Mouse (Mus musculus) thymus, postnatal 10 days (tissue): Measurements from ENCODE around the gene Ugt1a6b.
"Not testable (repeated sequence)": the region's sequence is repeated elsewhere in the genome, so short reads cannot be mapped to it uniquely, and the experiment has no call there.

ENCODE experiments used
- DNase-seq, 2 experiments: peaks; one replicate each; pipeline ENCODE4 v3.0.0; 2021; ENCODE audit warnings: low spot score in 2 of 2

Gene Ugt1a6b

DNA sequence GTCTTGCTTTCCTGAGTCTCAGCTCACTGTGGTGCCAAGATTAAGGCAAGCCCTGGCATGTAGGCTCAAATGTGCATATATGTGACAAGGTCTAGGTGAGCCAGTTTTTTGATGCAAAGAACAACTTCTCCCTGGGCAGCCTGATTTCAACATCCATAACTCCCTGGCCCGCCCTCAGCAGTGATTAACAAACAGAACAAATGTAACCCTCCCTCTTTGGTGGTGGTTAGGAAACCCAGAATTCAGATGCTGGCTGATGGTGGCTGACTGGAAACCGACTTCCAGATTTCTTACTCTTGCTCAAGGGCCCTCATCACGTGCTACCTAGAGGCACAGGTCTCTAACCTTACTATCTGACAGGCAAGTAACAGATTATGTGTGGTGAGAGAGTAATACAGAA, at the start of gene Ugt1a6b:
Gene Ugt1a6b (plus strand): TSS at position 234 of the 400 bp plus-strand sequence.
- DNase-seq: not testable (repeated sequence)

DNA sequence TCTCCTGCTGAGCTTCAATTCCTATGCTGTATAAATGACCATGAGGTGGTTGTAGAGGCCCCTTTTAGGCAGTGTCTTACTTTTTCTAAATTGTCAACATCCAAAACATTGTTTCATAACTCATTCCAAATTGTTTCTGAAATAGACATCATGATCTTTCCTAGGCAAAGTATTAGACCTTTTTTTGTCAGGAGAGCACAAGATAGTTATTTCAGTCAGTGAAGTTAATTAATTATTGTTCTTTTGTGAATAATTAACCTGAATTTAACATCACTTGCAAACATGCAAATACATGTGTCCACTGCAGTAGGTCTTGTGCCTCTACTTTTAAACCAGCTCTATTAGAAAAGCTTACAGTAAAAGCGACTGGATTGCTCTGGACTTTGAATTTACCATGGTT, 48.0 kb upstream of the Ugt1a6b start, which contains the start of gene Ugt1a10:
Gene Ugt1a10 (plus strand): TSS at position 301 of the 400 bp plus-strand sequence.
- DNase-seq: no peak

- DNase-seq: not testable (repeated sequence)
Observed at GRCm38 (mm10) chr1:88066472-88067102, 36.5 kb upstream of the Ugt1a6b start.

DNA sequence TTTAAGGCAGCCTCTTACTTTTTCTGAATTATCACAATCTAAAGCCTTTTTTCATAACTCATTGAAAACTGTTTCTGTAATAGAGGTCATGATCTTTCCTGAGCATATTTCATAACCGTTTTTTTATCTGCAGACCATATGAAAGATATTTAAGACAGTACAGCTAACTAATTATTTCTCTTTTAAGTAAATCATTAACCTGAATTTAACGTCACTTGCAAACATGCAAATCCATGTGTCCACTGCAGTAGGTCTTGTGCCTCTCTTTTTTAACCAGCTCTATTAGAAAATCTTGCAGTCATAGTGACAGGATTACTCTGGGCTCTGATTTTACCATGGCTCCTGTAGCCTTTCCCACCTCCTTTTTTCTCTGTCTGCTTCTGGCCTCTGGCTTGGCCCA, 32.6 kb upstream of the Ugt1a6b start, which contains the start of gene Ugt1a9:
Gene Ugt1a9 (plus strand): TSS at position 306 of the 400 bp plus-strand sequence.
- DNase-seq: no peak

GRCm38 (mm10) chr1:88070902-88071301, 32.1 kb upstream of the Ugt1a6b start:
- no peak for DNase-seq

DNA sequence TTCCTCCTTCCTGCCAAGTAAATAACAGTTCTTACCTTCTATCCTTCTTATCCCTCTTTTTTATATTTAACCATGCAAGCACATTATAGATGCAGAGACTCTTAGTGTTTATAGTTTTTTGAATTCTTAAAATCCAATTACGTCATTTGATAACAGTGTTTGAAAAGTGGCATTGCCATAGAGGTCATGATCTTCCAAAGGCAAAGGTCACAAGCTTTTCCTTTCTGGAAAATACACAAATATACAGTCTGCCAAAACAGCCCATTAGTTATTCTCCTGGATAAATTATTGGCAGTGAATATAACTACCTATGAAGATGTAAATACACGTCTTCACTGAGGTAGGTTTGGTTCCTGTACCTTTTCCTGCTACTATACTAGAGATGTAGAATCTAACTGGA, 28.6 kb upstream of the Ugt1a6b start:
- no peak for DNase-seq

DNA sequence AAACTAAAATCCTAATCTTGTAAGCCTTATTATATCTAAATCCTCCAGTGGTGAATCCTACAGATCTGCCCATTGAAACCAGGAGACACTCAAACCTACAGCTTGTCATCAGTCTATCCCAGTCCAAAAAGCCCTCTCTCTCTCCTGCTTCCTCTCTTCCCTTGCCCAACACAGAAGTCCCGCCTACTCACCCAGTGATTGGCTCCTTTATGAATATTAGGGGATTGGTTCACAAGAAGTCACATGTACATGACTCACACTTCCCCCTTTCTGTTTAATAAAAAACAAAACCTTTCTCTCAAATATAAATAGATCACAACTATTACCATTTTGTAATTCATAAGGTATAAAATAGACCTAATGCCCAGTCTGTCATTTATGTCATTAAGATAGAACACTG, 25.9 kb upstream of the Ugt1a6b start:
- DNase-seq: no peak

GRCm38 (mm10) chr1:88081670-88082069, 21.4 kb upstream of the Ugt1a6b start:
- DNase-seq: no peak

- DNase-seq: no peak
Observed at GRCm38 (mm10) chr1:88086125-88086524, 16.9 kb upstream of the Ugt1a6b start.

DNA sequence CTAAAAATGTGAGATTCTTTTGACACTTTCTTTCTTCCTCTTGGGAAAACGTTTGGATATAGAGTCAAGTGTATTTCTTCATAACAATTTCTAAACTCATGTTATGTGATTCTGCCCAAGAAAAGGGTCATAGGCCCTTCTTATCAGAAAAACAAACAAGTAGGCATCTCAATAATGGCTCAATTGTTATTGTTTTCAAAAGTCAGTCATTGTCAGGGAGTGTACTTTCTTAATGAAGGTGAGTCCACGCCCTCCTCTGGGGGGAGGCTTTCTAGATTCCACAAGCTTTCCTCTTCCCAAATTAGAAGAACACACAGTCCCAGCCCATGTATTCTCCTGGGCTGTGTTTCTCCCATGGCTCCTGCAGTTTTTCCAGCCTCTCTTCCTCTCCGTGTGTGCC, 15.5 kb upstream of the Ugt1a6b start, which contains the start of gene Ugt1a8:
Gene Ugt1a8 (plus strand): TSS at position 301 of the 400 bp plus-strand sequence.
- DNase-seq: no peak

- no peak for DNase-seq
Observed at GRCm38 (mm10) chr1:88092341-88092740, 10.7 kb upstream of the Ugt1a6b start.

DNA sequence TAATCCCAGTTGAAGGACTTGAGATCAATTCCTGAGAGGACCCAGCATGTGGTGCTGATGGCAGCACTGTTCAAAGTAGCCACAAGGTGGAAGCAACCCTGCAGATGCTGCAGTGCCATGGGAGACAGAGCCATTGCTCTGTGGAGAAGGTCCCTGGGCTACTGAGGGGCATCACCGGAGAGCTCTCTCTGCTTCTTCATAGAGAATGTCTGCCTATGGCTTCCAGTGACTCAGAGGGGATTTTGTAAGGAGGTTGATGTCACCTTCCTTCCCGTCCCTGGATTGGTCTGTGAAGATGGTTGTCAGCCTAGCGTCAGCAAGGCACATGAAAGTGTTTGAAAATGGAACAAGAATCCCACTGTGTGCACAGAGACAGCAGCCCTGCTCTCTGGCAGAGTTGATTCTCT, 8.8 kb upstream of the Ugt1a6b start:
- not testable (repeated sequence) for DNase-seq

- DNase-seq: no peak
Observed at GRCm38 (mm10) chr1:88094941-88095492, 8.0 kb upstream of the Ugt1a6b start, which contains the start of gene Ugt1a7c. Gene Ugt1a7c (plus strand): TSS chr1:88095062.

- not testable (repeated sequence) for DNase-seq
Observed at GRCm38 (mm10) chr1:88098546-88098945, 4.5 kb upstream of the Ugt1a6b start.

DNA sequence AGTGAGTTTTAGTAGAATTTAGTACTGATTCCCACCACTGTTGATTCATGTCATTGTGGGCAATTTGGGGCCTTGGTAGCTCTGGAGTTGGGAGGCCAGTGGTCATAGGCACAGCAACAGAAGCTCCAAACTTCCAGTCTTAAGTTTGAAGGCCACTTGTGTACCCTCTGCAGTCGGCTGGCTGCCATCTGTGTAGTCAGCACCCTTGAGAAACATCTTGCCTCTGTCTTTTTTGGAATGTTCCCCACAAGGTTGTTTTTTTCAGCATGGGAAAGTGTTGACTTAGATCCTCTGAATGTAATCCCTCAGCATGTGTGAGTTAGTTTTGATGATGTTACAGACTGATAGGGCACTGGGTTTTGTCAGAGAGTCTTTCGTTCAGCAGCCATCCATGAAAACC, 3.4 kb upstream of the Ugt1a6b start:
- DNase-seq: not testable (repeated sequence)

DNA sequence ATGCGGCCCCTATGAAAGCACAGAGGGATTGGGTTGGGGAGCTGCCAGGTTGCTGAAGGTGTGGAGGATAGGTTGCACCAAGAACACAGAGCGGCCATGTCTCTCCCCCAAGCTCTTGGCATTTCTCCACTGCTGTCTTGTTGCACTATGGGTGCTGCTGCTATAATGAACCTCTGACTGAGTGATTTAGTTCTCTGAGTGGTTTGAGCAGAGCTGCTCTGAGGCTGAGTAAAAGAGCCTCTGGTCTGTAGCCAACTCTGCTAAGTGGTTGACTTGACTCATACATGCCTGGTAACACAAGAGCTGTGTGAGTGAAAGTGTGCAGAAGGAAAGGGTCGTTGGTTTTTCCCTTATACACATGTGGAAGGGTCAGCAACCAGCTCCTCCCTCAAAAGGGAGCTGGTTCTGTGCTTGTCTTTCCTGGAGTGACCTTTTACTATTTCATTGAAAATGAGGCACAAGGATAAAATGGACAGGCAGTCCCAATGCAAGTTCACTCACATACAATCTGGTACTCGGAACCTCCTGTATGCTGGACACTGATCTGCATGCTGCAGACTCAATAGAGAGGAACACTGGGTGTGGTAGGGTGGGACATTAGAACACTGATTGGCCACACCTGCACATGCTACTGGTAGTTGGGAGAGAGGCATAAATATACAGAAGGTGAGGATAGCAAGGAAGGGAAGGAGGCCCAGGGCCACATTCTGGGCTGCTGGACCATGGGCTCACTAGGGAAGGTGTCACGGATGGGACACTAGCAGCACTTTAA, 831 bp downstream of the Ugt1a6b start:
- not testable (repeated sequence) for DNase-seq

DNA sequence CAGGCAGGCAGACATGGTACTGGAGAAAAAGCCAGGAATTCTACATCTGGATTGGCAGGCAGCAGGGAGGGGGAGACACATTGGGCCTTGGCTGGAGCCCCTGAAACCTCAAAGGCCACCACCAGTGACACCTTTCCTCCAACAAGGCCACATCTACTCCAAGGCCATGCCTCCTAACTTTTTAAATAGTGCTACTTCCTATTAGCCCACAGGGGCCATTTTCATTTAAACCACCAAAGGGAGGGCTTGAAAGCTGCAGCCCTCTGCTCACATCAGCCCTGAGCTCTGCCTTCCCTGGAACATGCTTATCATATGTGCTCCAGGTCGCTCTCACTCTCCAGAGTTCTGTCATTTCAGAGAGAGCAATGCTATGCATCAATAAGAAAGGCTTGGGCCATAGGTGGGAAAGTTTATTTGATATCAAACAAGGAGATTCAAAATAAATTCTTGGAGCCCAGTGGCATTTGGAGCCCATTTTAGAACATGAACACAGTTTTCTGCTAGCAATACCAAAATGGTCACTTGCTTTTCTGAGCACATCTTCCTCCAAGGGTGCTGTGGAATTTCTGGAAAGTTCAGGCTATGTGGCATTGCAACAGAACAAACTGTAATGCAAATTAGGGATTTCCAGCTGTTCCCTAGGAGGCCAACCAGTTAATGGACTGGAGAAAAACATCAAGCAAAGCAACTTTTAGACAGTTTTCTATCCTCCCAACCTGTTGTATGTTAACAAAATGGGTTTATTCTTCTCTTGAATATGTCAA, 1.8 kb downstream of the Ugt1a6b start:
- DNase-seq: no peak

- DNase-seq: no peak
Observed at GRCm38 (mm10) chr1:88105656-88106055, 2.6 kb downstream of the Ugt1a6b start.

DNA sequence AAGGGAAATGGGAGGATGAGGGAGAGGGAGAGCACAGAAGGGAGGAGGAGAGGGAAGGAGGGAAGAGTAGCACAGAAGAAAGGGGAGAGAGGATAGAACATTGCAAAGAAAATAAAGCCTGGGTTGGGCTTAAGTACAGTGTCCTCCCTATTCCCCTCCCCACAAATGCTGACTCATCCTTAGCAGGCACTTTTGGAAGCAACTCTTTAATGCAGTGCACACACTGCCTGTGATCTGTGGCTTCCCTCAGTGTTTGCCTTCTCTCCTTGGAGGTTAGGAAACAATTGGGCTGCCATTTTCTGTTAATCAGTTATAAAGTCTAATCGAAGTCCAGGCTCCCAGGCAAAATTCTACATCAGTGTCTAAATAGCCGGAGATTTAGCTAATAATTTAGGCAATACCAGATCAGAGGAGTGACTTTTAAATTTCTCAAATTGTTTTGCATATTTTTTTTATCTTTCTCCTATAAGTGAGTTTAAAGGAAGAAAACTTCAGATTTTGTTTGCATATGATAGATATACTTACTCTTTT, 6.0 kb downstream of the Ugt1a6b start:
- DNase-seq: not testable (repeated sequence)

GRCm38 (mm10) chr1:88109604-88110003, 6.6 kb downstream of the Ugt1a6b start:
- not testable (repeated sequence) for DNase-seq

DNA sequence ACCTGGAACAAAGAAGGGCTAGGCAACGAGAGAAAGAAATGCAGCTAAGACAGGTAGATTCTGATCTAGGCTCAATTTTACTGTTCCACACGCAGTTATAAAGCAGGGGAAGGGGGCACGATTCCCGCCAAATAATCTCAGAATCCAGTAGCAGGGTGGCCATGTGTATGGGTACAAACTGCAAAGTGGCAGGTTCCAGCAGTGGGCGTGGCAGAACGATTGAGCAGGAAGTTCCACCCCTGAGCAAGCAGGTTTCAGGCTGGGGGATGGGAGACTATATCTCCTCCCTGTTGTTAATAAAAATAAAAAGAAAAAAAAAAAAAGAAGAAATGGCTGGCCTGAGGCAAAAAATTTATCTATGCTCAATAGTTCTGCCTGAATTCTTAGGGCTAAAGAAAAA, 9.7 kb downstream of the Ugt1a6b start:
- not testable (repeated sequence) for DNase-seq
